Mouse (Mus musculus) kidney, adult 2 months (tissue): ENCODE data around the gene Polr2f.

ENCODE experiments used
- CTCF ChIP-seq: fragments of 200-500 bp; conservative IDR thresholded peaks from 2 replicates; pipeline ENCODE4 v1.5.1; 2011; ENCODE audit warnings: low read depth, mild to moderate bottlenecking, control low read depth, low read length, moderate library complexity, mixed read lengths; ENCODE audit not compliant: insufficient read depth, insufficient read length
- POLR2A ChIP-seq: fragments of 200-500 bp; IDR thresholded peaks from one replicate; pipeline ENCODE4 v1.6.1; 2011; ENCODE audit warnings: low read depth, low read length, control low read depth

GRCm38 (mm10) chr15:79131442-79131841 lies 9.4 kb upstream of the Polr2f start:
- no peak for TF ChIP-seq POLR2A
- no peak for TF ChIP-seq CTCF
